Mouse (Mus musculus) limb, embryonic 10.5 days (tissue): ENCODE results near the gene Plcg1. TPM values are rescaled to one million over a fixed set of nuclear protein-coding genes. Genes with fewer than 3 reads are reported as not detected.

ENCODE experiments used
- polyA plus RNA-seq: library from polyadenylated mRNA; unstranded; fragments of >200 nt; fragmentation: Nextera tagmentation; extraction: Ambion mirVana; gene quantifications from 2 replicates; pipeline ENCODE4 v1.2.1, GENCODE M21; 2016

Plcg1 gene
- polyA plus RNA-seq, 1 experiment from 2014 or later: 93.9 TPM

Other genes starting within 250 kb of the Plcg1 start
- gene Top1, start 85.4 kb upstream of the Plcg1 start, polyA plus RNA-seq: 96.6 and 107 TPM in 2 replicates
- gene Zhx3, start 141.7 kb downstream of the Plcg1 start, polyA plus RNA-seq: 5.2 and 7.6 TPM in 2 replicates
- gene Lpin3, start 149.4 kb downstream of the Plcg1 start, polyA plus RNA-seq: 0.90 and 1.6 TPM in 2 replicates
- gene Emilin3, start 181.0 kb downstream of the Plcg1 start, polyA plus RNA-seq: 2.6 and 4.9 TPM in 2 replicates